Comparison of ENCODE assay signal across 28 mouse cellular contexts in genomic region chr11:19955701-19956100, GRCm38 (mm10). TPM values are rescaled to one million over a fixed set of nuclear protein-coding genes. Genes with fewer than 3 reads are reported as not detected.
A peak's percentile ranks its signal among the peaks of the same experiment; 100 is the strongest.
DNase-seq lines count a peak whose midpoint lies in the region; ATAC-seq and TF ChIP-seq lines count a peak whose summit lies in the region.
"Had no signal": no experiment of that assay in that cellular context is flagged by ENCODE, and none has a peak within 500 bp of the region (broad histone marks: within the 10 kb centered on the region; RNA-seq: fewer than 3 reads in every experiment).

No protein-coding gene starts in this region.

- no peak overlapping the region for H3K4me2 ChIP-seq in stomach, embryonic 15.5 days
- H3K4me2 ChIP-seq: embryonic facial prominence, embryonic 12.5 days; forebrain, embryonic 13.5 days; heart, embryonic 13.5 days; hindbrain, embryonic 12.5 days; limb, embryonic 12.5 days; liver, embryonic 11.5 days had no signal

- no peak for TF ChIP-seq CTCF in gastrocnemius, adult 2 months (IDR thresholded peaks at IDR 0.05)
- TF ChIP-seq CTCF in G1E (IDR thresholded peaks at IDR 0.05; ENCODE audit: low read depth, low read length), result no peak

- no peaks in the 10 kb centered on the region for H3K9me3 ChIP-seq in G1E (replicated peaks)
- no peaks in the 10 kb centered on the region for H3K9me3 ChIP-seq in stomach, embryonic 15.5 days
- H3K9me3 ChIP-seq: embryonic facial prominence, embryonic 12.5 days; forebrain, embryonic 13.5 days; heart, embryonic 13.5 days; hindbrain, embryonic 12.5 days; limb, embryonic 12.5 days had no signal

- H3K9ac ChIP-seq in stomach, embryonic 15.5 days, result no peak overlapping the region
- H3K9ac ChIP-seq: embryonic facial prominence, embryonic 12.5 days; forebrain, embryonic 13.5 days; hindbrain, embryonic 12.5 days; limb, embryonic 12.5 days; liver, postnatal 0 days had no signal

- WGBS in stomach, embryonic 15.5 days, result 77% methylated on average over 6 of the region's 6 CpGs

- ATAC-seq in G1E (ENCODE audit: extremely low read depth, insufficient number of reproducible peaks, low FRiP score, poor library complexity, severe bottlenecking), result peak; percentile 41
- peak; percentile 88 for ATAC-seq in granulocyte monocyte progenitor cell, adult 5-6 weeks (replicated peaks; ENCODE audit: poor library complexity, severe bottlenecking)
- ATAC-seq in stomach, embryonic 15.5 days (ENCODE audit: insufficient read depth, low FRiP score, low read depth), result no peak
- ATAC-seq: activated CD4-positive, CD25-positive, alpha-beta regulatory T cell, adult 4 months; forebrain, embryonic 13.5 days; liver, postnatal 0 days; lung, postnatal 0 days had no signal

- peaks cover 39% of the 10 kb centered on the region for H3K4me1 ChIP-seq in G1E (ENCODE audit: insufficient read depth, low read depth, low read length)
- H3K4me1 ChIP-seq in stomach, embryonic 15.5 days, result peaks cover 19% of the 10 kb centered on the region
- H3K4me1 ChIP-seq: forebrain, embryonic 13.5 days had no signal

- no peak overlapping the region for H3K4me3 ChIP-seq in gastrocnemius, adult 2 months
- no peak overlapping the region for H3K4me3 ChIP-seq in G1E (ENCODE audit: low read depth, low read length)
- H3K4me3 ChIP-seq in stomach, embryonic 15.5 days (replicated peaks), result no peak overlapping the region
- H3K4me3 ChIP-seq: embryonic facial prominence, embryonic 12.5 days; erythroblast, embryonic 14.5 days; forebrain, embryonic 13.5 days; heart, embryonic 13.5 days; hindbrain, embryonic 12.5 days; limb, embryonic 12.5 days had no signal

- DNase-seq in gastrocnemius, adult 2 months, result no peak
- DNase-seq in gastrocnemius, adult 8-10 months (ENCODE audit: low spot score in 2 of 2), result no peak
- no peak for DNase-seq in G1E (ENCODE audit: low spot score)
- DNase-seq in Muller cell, postnatal 12 days (ENCODE audit: inconsistent ontology term), result no peak
- DNase-seq in right cerebral cortex, adult 18-20 months, result no peak
- no peak for DNase-seq in kidney, postnatal 25 days
- DNase-seq: adrenal gland, adult 8-10 months; cerebellum, adult 9-10 months; gastrocnemius, postnatal 10 days; heart, adult 11 months; heart, postnatal 14 days; kidney, adult 18-20 months; liver, postnatal 0 days; midbrain, embryonic 14.5 days; retina, postnatal 1 day; thymus, postnatal 14 days had no signal

- intact Hi-C loops in gastrocnemius, adult 2 months (cut with DNase I), result loop anchor here (1.0 kb wide), 1 partner anchor 23 kb away; no protein-coding TSS in a partner anchor

- H3K27ac ChIP-seq in gastrocnemius, adult 2 months, result 0 out of 2 replicates have a peak overlapping the region, but pooled peaks have one; percentile 28
- H3K27ac ChIP-seq in stomach, embryonic 15.5 days, result peak overlapping the region; percentile 63
- H3K27ac ChIP-seq: embryonic facial prominence, embryonic 12.5 days; forebrain, embryonic 13.5 days; heart, embryonic 13.5 days; kidney, postnatal 0 days; limb, embryonic 12.5 days had no signal

- H3K27me3 ChIP-seq in G1E (ENCODE audit: insufficient read depth, low read length), result no peaks in the 10 kb centered on the region
- no peaks in the 10 kb centered on the region for H3K27me3 ChIP-seq in stomach, embryonic 15.5 days (replicated peaks)
- H3K27me3 ChIP-seq: embryonic facial prominence, embryonic 12.5 days; forebrain, embryonic 13.5 days; heart, embryonic 13.5 days; hindbrain, embryonic 12.5 days; limb, embryonic 12.5 days had no signal

- H3K36me3 ChIP-seq in G1E (replicated peaks), result peaks cover 77% of the 10 kb centered on the region
- H3K36me3 ChIP-seq in stomach, embryonic 15.5 days, result no peaks in the 10 kb centered on the region
- H3K36me3 ChIP-seq: heart, embryonic 13.5 days; hindbrain, embryonic 12.5 days; limb, embryonic 12.5 days had no signal

RNA-seq across cellular contexts. Expression of gene Spred2, which starts 31.5 kb away (rescaled TPM):
- total RNA-seq in gastrocnemius, adult 2 months (2021), result 1 to 10 TPM; 5.6 to 7.8 TPM
- 1 to 10 TPM; 3.6 to 8.2 (median 4.4) TPM for total RNA-seq in gastrocnemius, adult 8-10 months (2022)
- 33.6 and 39.0 TPM in 2 replicates for total RNA-seq in G1E (2014; fragmentation: Nextera tagmentation)
- total RNA-seq in G1E (2017), result 7.6 and 8.9 TPM in 2 replicates
- polyA plus RNA-seq in G1E (2012), result 76.1 and 93.9 TPM in 2 replicates
- total RNA-seq in granulocyte monocyte progenitor cell, adult 5-6 weeks (2014; fragmentation: Nextera tagmentation), result 16.8 and 19.4 TPM in 2 replicates
- total RNA-seq in granulocyte monocyte progenitor cell, adult 5-6 weeks (2017), result 4.6 and 6.8 TPM in 2 replicates
- 7.0 and 7.4 TPM in 2 replicates for polyA plus RNA-seq in stomach, embryonic 15.5 days (2015; fragmentation: Nextera tagmentation; extraction: Ambion mirVana)
